ENCODE assay signal across 10 mouse cellular contexts in the genomic region with DNA sequence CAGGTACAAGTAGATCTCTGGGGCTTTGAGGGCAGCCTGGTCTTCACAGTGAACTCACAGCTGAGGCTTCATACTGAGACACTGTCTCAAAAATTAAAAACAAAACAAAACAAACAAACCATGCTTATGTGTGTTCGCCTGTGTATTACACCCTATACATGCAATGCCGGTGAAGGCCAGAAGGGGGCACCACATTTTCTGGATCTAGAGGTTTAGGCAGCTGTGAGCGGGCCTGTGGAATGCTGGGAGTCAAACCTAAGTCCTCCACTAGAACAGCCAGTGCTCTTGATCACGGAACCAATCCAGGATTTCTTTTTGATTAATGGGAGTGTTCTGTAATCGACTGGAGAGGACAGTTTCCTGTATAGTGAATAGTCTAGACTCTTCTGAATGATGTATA. TPM values are rescaled to one million over a fixed set of nuclear protein-coding genes. Genes with fewer than 3 reads are reported as not detected.
A peak's percentile ranks its signal among the peaks of the same experiment; 100 is the strongest.
DNase-seq lines count a peak whose midpoint lies in the region; ATAC-seq and TF ChIP-seq lines count a peak whose summit lies in the region.
"Had no signal": no experiment of that assay in that cellular context is flagged by ENCODE, and none has a peak within 500 bp of the region (broad histone marks: within the 10 kb centered on the region; RNA-seq: fewer than 3 reads in every experiment).

No protein-coding gene starts in this region.

- no peak for DNase-seq in layer of hippocampus, adult 2 months (ENCODE audit: low spot score in 2 of 2)
- no peak for DNase-seq in layer of hippocampus, adult 11-12 months (ENCODE audit: low spot score)
- peak; percentile 62 for DNase-seq in CD4-positive helper T cell, adult 2 months (ENCODE audit: low read depth, low spot score)
- peak; percentile 91 for DNase-seq in ZHBTc4 (ENCODE audit: low read depth, low spot score)
- DNase-seq in left cerebral cortex, postnatal 25 days (ENCODE audit: low spot score in 2 of 2): no peak
- DNase-seq in right cerebral cortex, adult 18-20 months: no peak
- no peak for DNase-seq in natural killer cell, adult 2 months (ENCODE audit: low spot score in 2 of 2)
- DNase-seq: heart, adult 11 months; kidney, adult 11 months had no signal

- no peak overlapping the region for H3K27ac ChIP-seq in layer of hippocampus, adult 2 months

- peak; percentile 59 for TF ChIP-seq CTCF in layer of hippocampus, adult 2 months (conservative IDR thresholded peaks at IDR 0.05)

- ATAC-seq in megakaryocyte-erythroid progenitor cell, adult 5-6 weeks (replicated peaks; ENCODE audit: low FRiP score, low TSS enrichment, poor library complexity, severe bottlenecking): peak; percentile 40; the same call in 1 of the 2 replicates

- no peak overlapping the region for H3K4me3 ChIP-seq in layer of hippocampus, adult 2 months

- intact Hi-C loops in left cerebral cortex, postnatal 25 days (cut with DNase I): no loop called here

RNA-seq across cellular contexts. Expression of gene Tnfrsf9, which starts 11.6 kb away (rescaled TPM):
- total RNA-seq in layer of hippocampus, adult 2 months (2021): under 1 TPM; 0.39 to 0.41 TPM
- total RNA-seq in megakaryocyte-erythroid progenitor cell, adult 5-6 weeks (2014; fragmentation: Nextera tagmentation): 2.6 TPM in 1 of 2 replicates, not detected in the other
- total RNA-seq in megakaryocyte-erythroid progenitor cell, adult 5-6 weeks (2017): 7.2 TPM in 1 of 2 replicates, not detected in the other
- total RNA-seq in left cerebral cortex, postnatal 25 days (2021): under 1 TPM; 0.76 TPM

RNA-seq across cellular contexts. Expression of gene Park7, which starts 11.7 kb away (rescaled TPM):
- 100 to 1,000 TPM; 250 to 252 TPM for total RNA-seq in layer of hippocampus, adult 2 months (2021)
- 339 and 364 TPM in 2 replicates for total RNA-seq in megakaryocyte-erythroid progenitor cell, adult 5-6 weeks (2014; fragmentation: Nextera tagmentation)
- total RNA-seq in megakaryocyte-erythroid progenitor cell, adult 5-6 weeks (2017): 415 and 488 TPM in 2 replicates
- total RNA-seq in left cerebral cortex, postnatal 25 days (2021): 100 to 1,000 TPM; 176 to 201 TPM

Comparison
In these comparisons a context has a peak if more than half of its experiments do, and no peak if none do; other contexts are left out.
1. DNase-seq: peak in CD4-positive helper T cell, adult 2 months (single experiment) and ZHBTc4 (single experiment); none in layer of hippocampus, adult 2 months (0 of 2), layer of hippocampus, adult 11-12 months (single experiment), left cerebral cortex, postnatal 25 days (0 of 2), right cerebral cortex, adult 18-20 months (single experiment) and natural killer cell, adult 2 months (0 of 2).